Comparison of ENCODE assay signal across 8 mouse cellular contexts in the genomic region with DNA sequence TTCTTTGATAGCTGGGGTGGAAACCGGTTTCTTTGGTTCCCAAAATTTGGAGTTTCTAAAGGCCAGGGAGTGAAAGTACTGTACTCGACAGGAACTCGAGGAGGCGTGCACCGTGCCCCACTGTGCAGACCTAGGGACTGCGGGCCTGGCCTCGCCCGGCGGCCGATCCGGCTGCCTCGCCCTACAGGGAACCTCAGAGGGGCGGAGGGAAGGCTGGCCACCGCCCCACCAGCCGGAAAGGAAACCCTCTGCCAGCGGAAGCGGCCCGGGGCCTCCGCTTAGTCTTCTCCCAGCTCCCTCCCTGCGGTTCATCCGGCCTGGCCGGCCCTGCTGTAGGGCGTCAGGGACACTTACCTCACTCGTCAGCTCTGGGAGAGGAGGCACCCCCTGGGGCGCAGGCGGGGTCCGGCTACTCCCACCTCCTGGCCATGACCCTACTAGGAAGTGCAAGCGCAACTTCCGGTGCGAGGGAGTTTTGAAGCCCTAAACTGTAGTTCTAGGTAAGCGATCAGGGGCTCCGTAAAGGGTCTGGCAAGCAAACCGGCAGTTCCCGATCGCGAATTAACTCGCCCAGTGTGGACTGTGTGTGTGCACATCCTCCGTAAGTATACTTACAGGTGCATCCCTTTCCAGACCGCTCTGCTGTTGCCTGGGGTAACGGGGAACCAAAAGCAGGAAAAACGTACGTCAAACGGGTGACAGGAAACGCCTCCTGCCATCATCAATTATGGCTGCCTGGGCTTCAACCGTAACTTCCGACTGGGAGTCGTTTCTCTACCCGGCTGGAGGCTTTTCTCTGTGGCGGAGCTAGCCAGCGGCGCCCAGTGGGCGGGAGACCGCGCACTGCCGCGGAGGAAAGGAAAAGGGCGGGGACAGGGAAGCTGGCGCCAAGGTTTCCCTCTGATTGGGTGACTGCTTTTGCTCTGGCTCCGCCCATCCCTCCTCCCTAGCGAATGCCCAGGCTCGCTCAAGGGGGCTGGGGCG. TPM values are rescaled to one million over a fixed set of nuclear protein-coding genes. Genes with fewer than 3 reads are reported as not detected.
DNase-seq lines count a peak whose midpoint lies in the region; ATAC-seq lines count a peak whose summit lies in the region.

A gene (plus strand): TSS at position 505 of the 984 bp plus-strand sequence.
A gene (minus strand): TSS at position 826 of the 984 bp plus-strand sequence.

- DNase-seq in c-Kit-negative CD71-positive TER-119-positive erythroid progenitor cells, embryonic 14.5 days (ENCODE audit: low read depth, low spot score): peak; percentile 98
- DNase-seq in fibroblast of lung, adult 2 months (ENCODE audit: low read depth): peak; percentile 99
- DNase-seq in kidney, postnatal 14 days: peak; percentile 99
- peak; percentile 99 for DNase-seq in liver, embryonic 13.5 days
- peak; percentile 97 for DNase-seq in neural tube, embryonic 10.5 days (ENCODE audit: extremely low spot score, low spot score)

- H3K27me3 ChIP-seq in heart, embryonic 14.5 days (ENCODE audit: control insufficient read depth, insufficient read depth, low read length): no peaks in the 10 kb centered on the region
- H3K27me3 ChIP-seq in liver, embryonic 13.5 days: no peaks in the 10 kb centered on the region
- no peaks in the 10 kb centered on the region for H3K27me3 ChIP-seq in stomach, embryonic 16.5 days (ENCODE audit: control insufficient read depth, insufficient read depth, low read length)

- WGBS in heart, embryonic 14.5 days: under 1% methylated on average over 56 of the region's 62 CpGs
- WGBS in liver, embryonic 13.5 days (ENCODE audit: insufficient replicate concordance): under 1% methylated on average over 59 of the region's 62 CpGs
- WGBS in stomach, embryonic 16.5 days: 0% methylated on average over 60 of the region's 62 CpGs

- peak within 1 kb of the TSS; percentile 85 to 93 for H3K4me3 ChIP-seq in heart, embryonic 14.5 days (ENCODE audit: control insufficient read depth in 1 of 2, insufficient read depth in 1 of 2, low read depth in 1 of 2, low read length in 2 of 2)
- H3K4me3 ChIP-seq in liver, embryonic 13.5 days (replicated peaks): peak within 1 kb of the TSS; percentile 99
- peak within 1 kb of the TSS; percentile 86 for H3K4me3 ChIP-seq in stomach, embryonic 16.5 days (replicated peaks; ENCODE audit: low read length)

- peak within 1 kb of the TSS; percentile 98 for H3K9ac ChIP-seq in heart, embryonic 14.5 days (ENCODE audit: low read length)
- peak within 1 kb of the TSS; percentile 98 for H3K9ac ChIP-seq in liver, embryonic 13.5 days
- peak within 1 kb of the TSS; percentile 97 for H3K9ac ChIP-seq in stomach, embryonic 16.5 days (ENCODE audit: low read length)

- no peaks in the 10 kb centered on the region for H3K36me3 ChIP-seq in heart, embryonic 14.5 days (ENCODE audit: control insufficient read depth, insufficient read depth, low read length)
- H3K36me3 ChIP-seq in liver, embryonic 13.5 days: no peaks in the 10 kb centered on the region; the same call in 1 of the 2 replicates
- H3K36me3 ChIP-seq in stomach, embryonic 16.5 days (ENCODE audit: control insufficient read depth, insufficient read depth, low read length): no peaks in the 10 kb centered on the region

- H3K27ac ChIP-seq in heart, embryonic 14.5 days (replicated peaks in 1 of 2; ENCODE audit: control insufficient read depth in 1 of 2, insufficient read depth in 1 of 2, low read depth in 2 of 2, low read length in 2 of 2): peak within 1 kb of the TSS; percentile 90 to 98
- H3K27ac ChIP-seq in liver, embryonic 13.5 days: peak within 1 kb of the TSS; percentile 99
- peak within 1 kb of the TSS; percentile 100 for H3K27ac ChIP-seq in stomach, embryonic 16.5 days (ENCODE audit: low read length)

- peak within 1 kb of the TSS; percentile 67 for H3K4me2 ChIP-seq in heart, embryonic 14.5 days (ENCODE audit: low read length)
- H3K4me2 ChIP-seq in liver, embryonic 13.5 days: peak within 1 kb of the TSS; percentile 83
- H3K4me2 ChIP-seq in stomach, embryonic 16.5 days (ENCODE audit: low read depth, low read length): peak within 1 kb of the TSS; percentile 71

- H3K9me3 ChIP-seq in heart, embryonic 14.5 days (ENCODE audit: control insufficient read depth, low read length): no peaks in the 10 kb centered on the region
- H3K9me3 ChIP-seq in liver, embryonic 13.5 days (replicated peaks): no peaks in the 10 kb centered on the region
- no peaks in the 10 kb centered on the region for H3K9me3 ChIP-seq in stomach, embryonic 16.5 days (replicated peaks; ENCODE audit: control insufficient read depth, low read length)

- ATAC-seq in CD4-positive, CD25-positive, alpha-beta regulatory T cell, adult 4 months: peak; percentile 87
- peak; percentile 93 for ATAC-seq in heart, embryonic 14.5 days (ENCODE audit: insufficient number of reproducible peaks, insufficient read depth, low FRiP score, low read depth)
- peak; percentile 85 for ATAC-seq in liver, embryonic 13.5 days (ENCODE audit: low read depth)
- peak; percentile 94 for ATAC-seq in stomach, embryonic 16.5 days (ENCODE audit: insufficient read depth, low FRiP score)

- H3K4me1 ChIP-seq in heart, embryonic 14.5 days (ENCODE audit: control insufficient read depth in 2 of 2, insufficient read depth in 2 of 2, low read length in 2 of 2): peaks cover 4 to 24% of the 10 kb centered on the region in 2 experiments; a peak in 3 of 4 replicates
- H3K4me1 ChIP-seq in liver, embryonic 13.5 days (replicated peaks): peaks cover 60% of the 10 kb centered on the region
- H3K4me1 ChIP-seq in stomach, embryonic 16.5 days (ENCODE audit: control insufficient read depth, insufficient read depth, low read length): peaks cover 21% of the 10 kb centered on the region

RNA-seq across cellular contexts. Expression of the first gene that starts in this region (rescaled TPM):
- 10 to 100 TPM; 65.7 to 68.8 TPM for polyA plus RNA-seq in CD4-positive, CD25-positive, alpha-beta regulatory T cell, adult 4 months (2017; shearing (Covaris generic))
- 40.8 and 41.8 TPM in 2 replicates for polyA plus RNA-seq in heart, embryonic 14.5 days (2014; fragmentation: Nextera tagmentation; extraction: Ambion mirVana)
- polyA plus RNA-seq in liver, embryonic 13.5 days (2015; fragmentation: Nextera tagmentation; extraction: Ambion mirVana): 17.1 and 23.4 TPM in 2 replicates
- 51.7 and 53.2 TPM in 2 replicates for polyA plus RNA-seq in stomach, embryonic 16.5 days (2015; fragmentation: Nextera tagmentation; extraction: Ambion mirVana)

RNA-seq across cellular contexts. Expression of the second gene that starts in this region (rescaled TPM):
- 100 to 1,000 TPM; 101 to 113 TPM for polyA plus RNA-seq in CD4-positive, CD25-positive, alpha-beta regulatory T cell, adult 4 months (2017; shearing (Covaris generic))
- polyA plus RNA-seq in heart, embryonic 14.5 days (2014; fragmentation: Nextera tagmentation; extraction: Ambion mirVana): 61.4 and 73.4 TPM in 2 replicates
- polyA plus RNA-seq in liver, embryonic 13.5 days (2015; fragmentation: Nextera tagmentation; extraction: Ambion mirVana): 58.6 and 66.2 TPM in 2 replicates
- polyA plus RNA-seq in stomach, embryonic 16.5 days (2015; fragmentation: Nextera tagmentation; extraction: Ambion mirVana): 64.8 and 69.9 TPM in 2 replicates

Comparison
In these comparisons a context has a peak if more than half of its experiments do, and no peak if none do; other contexts are left out.
1. Peak in every context shown above with its lines: DNase-seq, ATAC-seq, H3K4me3 ChIP-seq and H3K27ac ChIP-seq.